Mouse (Mus musculus): ENCODE measurements at regions not wholly inside any gene's neighbourhood (a gene's known extent, or its start where the extent isn't known, plus 50 kb on each side); places are given as distances from the start of the nearest gene placed in this dataset.
"Not testable (repeated sequence)": the region's sequence is repeated elsewhere in the genome, so short reads cannot be mapped to it uniquely, and the experiment has no call there.

DNA sequence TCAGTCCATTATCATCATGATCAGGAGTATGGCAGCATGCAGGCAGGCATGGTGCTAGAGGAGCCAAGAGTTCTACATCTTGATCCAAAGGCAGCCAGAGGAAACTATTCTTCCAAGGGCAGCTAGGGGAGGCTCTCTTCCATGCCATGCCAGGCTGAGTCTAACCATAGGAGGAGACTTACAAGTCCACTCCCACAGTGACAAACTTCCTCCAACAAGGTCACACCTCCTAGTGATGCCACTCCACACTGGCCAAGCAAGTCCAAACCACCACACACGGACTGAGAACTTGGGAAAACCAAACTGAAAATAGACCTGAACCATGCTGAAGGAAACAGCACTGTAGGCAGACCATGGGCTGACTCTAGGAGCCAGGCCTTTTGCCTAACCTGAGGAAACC, 197.4 kb downstream of the Prex1 start:
- H3K4me2 ChIP-seq, result no peak overlapping the region
- H3K9ac ChIP-seq, result no peak overlapping the region
- 65% methylated on average over 1 of the region's 1 CpGs for WGBS
- H3K36me3 ChIP-seq, result no peaks in the 10 kb centered on the region
- no peaks in the 10 kb centered on the region for H3K9me3 ChIP-seq (replicated peaks)
- ATAC-seq (ENCODE audit: insufficient number of reproducible peaks, low FRiP score), result no peak
- no peaks in the 10 kb centered on the region for H3K27me3 ChIP-seq (replicated peaks)
- H3K4me3 ChIP-seq, result no peak overlapping the region
- H3K4me1 ChIP-seq (replicated peaks), result peaks cover 57% of the 10 kb centered on the region
- no peak overlapping the region for H3K27ac ChIP-seq (ENCODE audit: poor library complexity, severe bottlenecking)

DNA sequence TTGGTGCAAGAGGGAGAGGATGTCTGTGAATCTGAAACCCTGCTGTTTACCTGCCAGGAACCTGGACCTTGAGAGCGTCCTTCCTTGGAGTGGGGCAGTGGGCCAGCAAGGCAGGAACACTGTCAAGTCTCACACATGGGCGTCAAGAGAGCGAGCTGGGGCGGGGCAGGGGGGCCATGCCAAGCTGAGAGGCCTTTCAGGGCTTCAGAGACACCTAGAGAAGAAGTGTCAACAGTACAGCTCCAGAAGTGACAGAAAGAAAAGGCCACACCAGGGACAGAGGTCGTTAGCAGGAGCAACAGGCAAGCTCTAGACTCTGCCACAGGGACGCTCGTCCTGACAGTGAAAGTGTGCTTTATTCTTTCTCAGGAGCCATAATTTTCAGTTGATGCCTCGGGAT, 199.0 kb downstream of the Prex1 start:
- WGBS, result 32% methylated on average over 8 of the region's 8 CpGs
- Histone ChIP-seq H3K9me3 (replicated peaks) (no peaks in the 10 kb centered on the region), H3K27ac (ENCODE audit: poor library complexity, severe bottlenecking) (peak overlapping the region; percentile 65), H3K9ac (no peak overlapping the region), H3K4me2 (peak overlapping the region; percentile 29), H3K4me1 (replicated peaks) (peaks cover 69% of the 10 kb centered on the region), H3K36me3 (no peaks in the 10 kb centered on the region), H3K27me3 (replicated peaks) (no peaks in the 10 kb centered on the region), H3K4me3 (no peak overlapping the region)
- ATAC-seq (ENCODE audit: insufficient number of reproducible peaks, low FRiP score), result no peak

DNA sequence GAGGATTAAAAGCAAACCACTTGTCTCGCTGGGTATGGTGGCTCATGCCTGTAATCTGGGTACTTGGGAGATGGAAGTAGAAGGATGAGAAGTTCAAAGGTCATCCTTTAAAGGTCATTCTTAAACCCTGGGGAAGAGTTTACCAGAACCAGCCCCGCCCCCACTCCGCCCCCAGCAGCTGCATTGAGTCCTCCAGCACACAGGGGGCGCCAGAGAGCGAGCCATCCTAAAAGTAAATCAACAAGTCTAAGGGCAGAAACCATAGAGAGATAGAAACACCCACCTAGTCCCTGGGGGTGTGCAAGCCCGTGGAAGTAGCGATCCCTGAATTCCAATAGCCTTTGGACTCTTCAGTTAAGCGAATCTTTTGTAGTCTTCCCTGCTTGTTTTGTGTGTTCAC, 201.1 kb downstream of the Prex1 start:
- H3K4me1 ChIP-seq (replicated peaks), result peaks cover 62% of the 10 kb centered on the region
- H3K27ac ChIP-seq (ENCODE audit: poor library complexity, severe bottlenecking), result no peak overlapping the region
- ATAC-seq (ENCODE audit: insufficient number of reproducible peaks, low FRiP score), result no peak

DNA sequence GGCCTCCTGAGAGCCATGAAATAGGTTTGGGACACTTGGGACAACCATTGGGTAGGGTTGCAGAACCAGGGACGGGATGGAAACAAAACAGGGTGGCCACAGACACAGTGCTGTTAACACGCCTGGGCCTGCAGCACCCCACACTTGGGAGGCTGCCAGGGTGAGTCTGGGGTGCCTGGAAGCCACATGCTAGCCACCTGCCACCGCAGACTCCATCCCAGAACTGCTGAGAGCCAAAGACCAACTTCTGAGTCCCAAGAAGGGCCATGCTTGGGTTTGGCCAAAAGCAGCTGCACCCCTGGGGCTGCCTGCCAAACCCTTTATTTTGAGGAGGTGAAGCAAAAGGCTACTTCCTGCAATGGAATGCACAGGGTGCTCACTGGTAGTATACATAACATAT, 202.2 kb downstream of the Prex1 start:
- H3K36me3 ChIP-seq; H3K4me3 ChIP-seq; H3K4me2 ChIP-seq; H3K27me3 ChIP-seq (replicated peaks); ATAC-seq (ENCODE audit: insufficient number of reproducible peaks, low FRiP score); H3K9ac ChIP-seq; H3K9me3 ChIP-seq (replicated peaks): not testable (repeated sequence)
- WGBS, result 78% methylated on average over 3 of the region's 3 CpGs
- H3K4me1 ChIP-seq (replicated peaks), result peaks cover 52% of the 10 kb centered on the region
- 0 out of 2 replicates have a peak overlapping the region, but pooled peaks have one; percentile 26 for H3K27ac ChIP-seq (ENCODE audit: poor library complexity, severe bottlenecking)

More for the DNA sequence above, 201.1 kb downstream of the Prex1 start:
- no peak overlapping the region for H3K9ac ChIP-seq
- H3K9me3 ChIP-seq (replicated peaks), result peaks cover 8% of the 10 kb centered on the region
- H3K4me2 ChIP-seq, result no peak overlapping the region
- H3K27me3 ChIP-seq (replicated peaks), result no peaks in the 10 kb centered on the region
- H3K36me3 ChIP-seq, result no peaks in the 10 kb centered on the region
- WGBS, result 82% methylated on average over 8 of the region's 8 CpGs
- no peak overlapping the region for H3K4me3 ChIP-seq

DNA sequence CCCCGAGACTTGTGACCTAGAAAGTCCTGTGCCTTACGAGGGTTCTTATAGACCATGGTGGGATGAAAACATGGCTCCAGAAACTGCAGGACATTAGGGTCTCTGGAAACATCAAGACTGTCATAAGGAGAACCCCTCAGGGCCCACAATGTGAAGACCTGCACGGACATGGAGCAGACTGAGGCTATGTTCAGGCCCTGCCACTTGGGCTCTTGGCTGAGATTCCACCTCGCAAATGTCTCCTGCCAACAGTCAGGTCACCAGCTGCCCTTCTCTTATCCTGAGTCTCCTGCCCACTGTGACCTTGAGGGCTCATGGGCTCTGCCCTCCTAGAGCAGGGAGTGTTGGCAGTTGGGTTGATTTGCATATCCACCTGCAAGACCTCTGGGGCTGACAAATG, 202.9 kb downstream of the Prex1 start:
- 47% methylated on average over 4 of the region's 4 CpGs for WGBS
- Histone ChIP-seq H3K27me3 (replicated peaks) (no peaks in the 10 kb centered on the region), H3K27ac (ENCODE audit: poor library complexity, severe bottlenecking) (peak overlapping the region; percentile 26; the same call in 1 of the 2 replicates), H3K4me2 (no peak overlapping the region), H3K9ac (no peak overlapping the region), H3K4me1 (replicated peaks) (peaks cover 47% of the 10 kb centered on the region), H3K9me3 (replicated peaks) (peaks cover 8% of the 10 kb centered on the region), H3K36me3 (no peaks in the 10 kb centered on the region), H3K4me3 (no peak overlapping the region)
- no peak for ATAC-seq (ENCODE audit: insufficient number of reproducible peaks, low FRiP score)

DNA sequence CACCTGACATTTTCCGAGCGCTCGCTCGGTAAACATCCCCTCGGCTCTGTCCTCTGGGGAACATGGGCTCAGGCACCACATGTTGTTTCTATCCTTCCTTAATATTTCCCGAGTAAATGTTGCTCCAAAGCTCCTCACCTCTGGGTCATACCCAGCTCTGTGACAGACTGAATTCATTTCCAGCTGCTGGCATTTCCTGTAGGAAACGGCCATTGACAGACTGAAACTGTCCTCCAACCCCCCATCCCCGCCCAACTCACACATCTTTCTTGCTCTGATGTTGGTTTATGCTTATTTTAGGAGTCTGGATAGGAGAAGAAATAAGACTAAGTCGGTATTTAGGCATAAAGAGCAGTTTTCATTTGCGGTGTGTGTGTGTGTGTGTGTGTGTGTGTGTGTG, 204.0 kb downstream of the Prex1 start:
- H3K4me1 ChIP-seq (replicated peaks), result peaks cover 46% of the 10 kb centered on the region
- H3K4me2 ChIP-seq, result no peak overlapping the region
- no peak overlapping the region for H3K9ac ChIP-seq
- H3K4me3 ChIP-seq, result no peak overlapping the region
- H3K36me3 ChIP-seq, result no peaks in the 10 kb centered on the region
- H3K27me3 ChIP-seq (replicated peaks), result no peaks in the 10 kb centered on the region
- peaks cover 8% of the 10 kb centered on the region for H3K9me3 ChIP-seq (replicated peaks)
- no peak for ATAC-seq (ENCODE audit: insufficient number of reproducible peaks, low FRiP score)
- no peak overlapping the region for H3K27ac ChIP-seq (ENCODE audit: poor library complexity, severe bottlenecking)
- 83% methylated on average over 10 of the region's 10 CpGs for WGBS

DNA sequence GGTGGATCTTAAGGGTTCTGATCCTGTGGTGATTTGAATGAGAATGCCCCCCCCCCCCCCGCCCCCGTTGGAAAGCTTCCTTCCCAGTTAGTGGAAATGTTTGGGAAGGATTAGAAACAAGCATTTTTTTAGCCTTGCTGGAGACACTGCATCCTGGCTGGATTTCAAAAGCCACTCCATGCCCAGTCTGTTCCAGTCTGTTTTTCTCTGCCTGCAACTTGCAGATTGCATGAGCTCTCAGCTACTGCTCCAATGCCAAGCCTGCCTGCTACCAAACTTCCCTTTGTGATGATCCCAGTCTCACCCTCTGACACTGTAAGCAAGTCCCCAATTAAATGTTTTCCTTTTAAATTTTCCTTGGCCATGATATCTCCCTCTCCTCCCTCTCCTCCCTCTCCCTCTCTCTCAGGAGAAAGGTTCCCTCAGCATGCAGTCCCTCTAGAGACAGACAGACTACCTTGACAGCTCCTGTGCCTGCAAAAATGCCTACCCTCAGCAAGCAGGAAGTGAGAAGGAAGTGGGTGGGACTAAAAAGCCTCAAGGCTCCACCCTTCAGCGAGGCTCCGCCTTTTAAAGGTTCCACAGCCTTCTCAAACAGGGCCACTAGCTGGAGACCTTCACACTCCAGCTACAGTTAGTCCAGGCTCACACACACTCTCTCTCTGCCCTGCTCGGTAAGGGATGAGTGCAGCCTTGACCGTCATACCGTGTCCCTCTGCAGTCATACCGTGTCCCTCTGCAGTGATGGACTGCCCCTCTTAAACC, 204.8 kb downstream of the Prex1 start:
- Histone ChIP-seq H3K27me3 (replicated peaks) (no peaks in the 10 kb centered on the region), H3K36me3 (no peaks in the 10 kb centered on the region), H3K27ac (ENCODE audit: poor library complexity, severe bottlenecking) (no peak overlapping the region), H3K9ac (no peak overlapping the region), H3K4me1 (replicated peaks) (peaks cover 40% of the 10 kb centered on the region), H3K4me3 (no peak overlapping the region), H3K9me3 (replicated peaks) (peaks cover 8% of the 10 kb centered on the region), H3K4me2 (no peak overlapping the region)
- ATAC-seq (ENCODE audit: insufficient number of reproducible peaks, low FRiP score), result no peak
- WGBS, result 79% methylated on average over 8 of the region's 8 CpGs

DNA sequence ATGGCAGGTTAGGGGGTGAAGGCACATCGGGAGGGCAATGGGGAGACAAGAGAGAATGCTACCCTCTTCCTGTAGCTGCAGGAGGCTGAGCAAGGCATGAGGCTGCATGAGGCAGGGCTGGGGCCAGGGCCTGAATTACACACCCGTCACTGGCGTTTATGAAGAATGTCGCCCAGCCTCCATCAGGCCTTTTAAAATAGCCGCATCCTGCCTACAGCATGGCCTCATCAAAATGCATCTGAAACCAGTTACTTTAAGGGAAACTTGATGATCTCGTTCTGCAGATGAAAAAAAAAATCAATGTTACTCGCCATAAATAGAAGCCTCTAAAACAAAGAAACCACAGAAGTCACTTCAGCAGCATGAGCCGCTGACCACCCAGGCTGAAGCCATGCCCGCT, 208.3 kb downstream of the Prex1 start:
- Histone ChIP-seq H3K4me2 (no peak overlapping the region), H3K4me3 (no peak overlapping the region), H3K36me3 (no peaks in the 10 kb centered on the region), H3K4me1 (replicated peaks) (peaks cover 16% of the 10 kb centered on the region), H3K9me3 (replicated peaks) (peaks cover 8% of the 10 kb centered on the region), H3K27me3 (replicated peaks) (no peaks in the 10 kb centered on the region), H3K27ac (ENCODE audit: poor library complexity, severe bottlenecking) (no peak overlapping the region), H3K9ac (0 out of 2 replicates have a peak overlapping the region, but pooled peaks have one; percentile 28)
- WGBS, result 58% methylated on average over 9 of the region's 9 CpGs
- ATAC-seq (ENCODE audit: insufficient number of reproducible peaks, low FRiP score), result no peak

DNA sequence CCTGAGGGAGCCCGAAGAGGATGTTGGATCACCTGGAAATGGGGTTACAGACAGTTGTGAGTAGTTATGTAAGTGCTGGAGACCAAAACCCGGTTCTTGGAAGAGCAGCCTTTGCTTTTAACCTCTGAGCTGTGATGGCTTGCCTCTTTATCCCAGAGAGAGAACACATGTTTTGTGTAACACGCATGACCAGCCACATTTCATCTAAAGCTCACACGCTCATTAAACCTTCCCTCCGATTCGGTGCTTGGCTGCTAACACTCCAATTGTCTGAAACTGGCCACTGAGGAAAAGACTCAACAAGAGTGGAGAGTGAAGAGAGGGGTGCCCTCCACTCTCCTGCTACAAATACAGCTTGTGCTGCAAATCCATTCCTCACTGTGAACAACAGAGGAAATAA, 210.0 kb downstream of the Prex1 start:
- no peak overlapping the region for H3K4me3 ChIP-seq
- no peak overlapping the region for H3K27ac ChIP-seq (ENCODE audit: poor library complexity, severe bottlenecking)
- peaks cover 12% of the 10 kb centered on the region for H3K4me1 ChIP-seq (replicated peaks)
- H3K36me3 ChIP-seq, result no peaks in the 10 kb centered on the region
- H3K9me3 ChIP-seq (replicated peaks), result peaks cover under 1% of the 10 kb centered on the region; the same call in 1 of the 2 replicates
- H3K9ac ChIP-seq, result no peak overlapping the region
- H3K27me3 ChIP-seq (replicated peaks), result no peaks in the 10 kb centered on the region
- ATAC-seq (ENCODE audit: insufficient number of reproducible peaks, low FRiP score), result no peak
- H3K4me2 ChIP-seq, result no peak overlapping the region
- 87% methylated on average over 6 of the region's 6 CpGs for WGBS

DNA sequence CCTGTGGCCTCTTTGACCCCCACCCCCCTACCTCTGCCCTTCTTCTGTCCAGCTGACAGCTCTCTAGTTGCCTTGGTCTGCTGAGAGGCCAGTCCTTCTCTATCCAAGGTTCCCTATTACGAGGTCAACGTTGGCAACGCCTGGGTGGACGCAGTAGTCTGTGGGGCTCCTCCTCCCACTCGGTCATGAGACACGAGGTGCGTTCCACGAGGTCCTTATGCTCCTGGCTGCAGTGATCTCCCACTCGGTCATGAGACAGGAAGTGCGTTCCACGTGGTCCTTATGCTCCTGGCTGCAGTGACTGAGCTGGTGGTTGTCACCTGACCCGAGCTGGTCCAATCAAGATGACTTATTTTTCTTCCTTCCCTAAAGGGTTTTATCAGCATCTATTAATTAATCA, 220.7 kb downstream of the Prex1 start:
- Histone ChIP-seq H3K9ac (no peak overlapping the region), H3K27ac (ENCODE audit: poor library complexity, severe bottlenecking) (no peak overlapping the region), H3K36me3 (no peaks in the 10 kb centered on the region), H3K9me3 (replicated peaks) (0 out of 2 replicates have a peak, but pooled peaks cover 2% of the 10 kb centered on the region), H3K4me1 (replicated peaks) (peaks cover 40% of the 10 kb centered on the region), H3K4me3 (no peak overlapping the region), H3K27me3 (replicated peaks) (no peaks in the 10 kb centered on the region), H3K4me2 (no peak overlapping the region)
- 77% methylated on average over 12 of the region's 12 CpGs for WGBS
- no peak for ATAC-seq (ENCODE audit: insufficient number of reproducible peaks, low FRiP score)

DNA sequence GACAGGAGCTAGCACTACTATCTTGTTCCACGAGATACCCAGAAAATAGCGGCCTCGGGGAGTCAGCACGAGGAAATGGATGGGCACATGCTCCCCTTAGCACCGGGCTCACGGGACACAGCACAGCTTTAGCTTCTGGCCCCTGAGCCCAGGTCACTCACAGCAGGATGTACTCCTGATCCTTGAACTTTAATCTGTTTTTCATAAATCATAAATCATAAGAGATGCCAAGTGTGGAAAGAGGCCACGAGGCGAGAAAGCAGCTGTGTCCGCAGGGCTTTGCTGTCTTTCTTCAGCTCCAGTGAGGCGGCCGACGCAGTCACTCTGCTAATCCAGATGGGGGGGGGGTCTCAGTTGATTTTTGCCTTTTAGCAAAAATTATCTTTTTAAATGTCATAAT, 221.2 kb downstream of the Prex1 start:
- no peaks in the 10 kb centered on the region for H3K36me3 ChIP-seq
- no peak overlapping the region for H3K27ac ChIP-seq (ENCODE audit: poor library complexity, severe bottlenecking)
- no peak overlapping the region for H3K9ac ChIP-seq
- whole genome bisulfite sequencing, result 65% methylated on average over 12 of the region's 12 CpGs
- 0 out of 2 replicates have a peak, but pooled peaks cover 2% of the 10 kb centered on the region for H3K9me3 ChIP-seq (replicated peaks)
- no peaks in the 10 kb centered on the region for H3K27me3 ChIP-seq (replicated peaks)
- no peak overlapping the region for H3K4me3 ChIP-seq
- ATAC-seq (ENCODE audit: insufficient number of reproducible peaks, low FRiP score), result no peak
- peaks cover 45% of the 10 kb centered on the region for H3K4me1 ChIP-seq (replicated peaks)
- H3K4me2 ChIP-seq, result no peak overlapping the region

DNA sequence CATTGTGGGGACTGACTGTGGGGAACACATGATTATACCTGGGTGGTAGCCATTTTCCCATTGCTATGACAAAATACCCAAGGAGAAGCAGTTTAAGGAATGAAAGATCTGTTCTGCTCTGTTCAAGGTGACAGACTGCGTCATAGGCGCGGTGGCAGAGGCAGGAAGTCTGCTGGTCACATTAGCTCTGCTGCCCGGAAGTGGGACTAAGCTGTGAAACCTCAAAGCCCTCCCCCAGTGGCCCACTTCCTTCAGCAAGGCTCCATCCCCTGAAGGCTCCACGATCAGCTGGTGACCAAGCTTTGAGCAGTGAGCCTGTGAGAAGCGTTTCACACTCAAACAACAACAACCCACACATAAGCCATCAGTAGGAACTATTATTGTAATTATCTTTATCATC, 221.8 kb downstream of the Prex1 start:
- H3K9ac ChIP-seq, result no peak overlapping the region
- no peak overlapping the region for H3K4me3 ChIP-seq
- no peak overlapping the region for H3K4me2 ChIP-seq
- H3K27ac ChIP-seq (ENCODE audit: poor library complexity, severe bottlenecking), result no peak overlapping the region
- H3K36me3 ChIP-seq, result no peaks in the 10 kb centered on the region
- 0 out of 2 replicates have a peak, but pooled peaks cover 2% of the 10 kb centered on the region for H3K9me3 ChIP-seq (replicated peaks)
- 62% methylated on average over 6 of the region's 6 CpGs for WGBS
- H3K27me3 ChIP-seq (replicated peaks), result no peaks in the 10 kb centered on the region
- no peak for ATAC-seq (ENCODE audit: insufficient number of reproducible peaks, low FRiP score)
- peaks cover 47% of the 10 kb centered on the region for H3K4me1 ChIP-seq (replicated peaks)
